Mouse (Mus musculus) kidney, postnatal 10 days (tissue): Measurements from ENCODE around the gene Afg1l.

Experiments
- DNase-seq: peaks from one replicate; pipeline ENCODE4 v3.0.0; 2021; ENCODE audit warnings: mixed read lengths

Gene Afg1l

DNA sequence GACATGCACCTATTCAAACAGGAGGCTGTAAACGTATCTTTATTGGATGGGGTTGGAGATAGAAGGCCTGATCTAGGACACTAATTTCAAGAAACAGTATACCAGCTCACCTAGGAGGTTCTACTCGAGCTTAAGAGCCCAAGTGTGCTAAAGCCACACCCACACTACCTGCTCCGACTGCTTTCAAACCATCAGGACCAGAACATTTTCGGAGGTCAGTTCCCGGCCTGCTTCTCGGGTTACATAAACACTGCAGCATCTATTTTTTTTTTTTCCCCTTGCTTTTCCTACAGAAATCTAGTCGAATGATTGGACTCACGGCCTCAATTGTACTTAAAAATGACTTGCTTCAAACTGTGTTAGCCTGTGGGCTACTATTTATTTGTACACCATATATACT is 214.7 kb downstream of the Afg1l start:
- no peak for DNase-seq
